Mouse (Mus musculus) ES-E14 (cell line): ENCODE data around the gene Pde8a.

Experiments
- HCFC1 ChIP-seq: IDR thresholded peaks from 2 replicates; pipeline ENCODE4 v1.6.1; 2012; ENCODE audit warnings: low read length, inconsistent platforms, borderline replicate concordance; ENCODE audit not compliant: insufficient read depth
- MAFK ChIP-seq: IDR thresholded peaks from 2 replicates; pipeline ENCODE4 v1.6.1; 2014; ENCODE audit warnings: mild to moderate bottlenecking, low read depth, low read length, inconsistent platforms; ENCODE audit not compliant: insufficient read depth
- ZC3H11A ChIP-seq: IDR thresholded peaks from 2 replicates; pipeline ENCODE4 v1.6.1; 2012; ENCODE audit warnings: low read depth, mild to moderate bottlenecking, inconsistent platforms, low read length, borderline replicate concordance
- ZNF384 ChIP-seq: IDR thresholded peaks from 2 replicates; pipeline ENCODE4 v1.6.1; 2012; ENCODE audit warnings: low read depth, low read length, inconsistent platforms

GRCm38 (mm10) chr7:81372337-81372920 is 159.0 kb downstream of the Pde8a start:
- TF ChIP-seq ZNF384 (no peak), MAFK (no peak), ZC3H11A (no peak), HCFC1 (no peak)
